Mouse (Mus musculus): ENCODE results near the gene Ccn1. TPM values are rescaled to one million over a fixed set of nuclear protein-coding genes. Genes with fewer than 3 reads are reported as not detected.

Ccn1 gene
- total and polyA plus RNA-seq, 3 experiments = not detected

DNA sequence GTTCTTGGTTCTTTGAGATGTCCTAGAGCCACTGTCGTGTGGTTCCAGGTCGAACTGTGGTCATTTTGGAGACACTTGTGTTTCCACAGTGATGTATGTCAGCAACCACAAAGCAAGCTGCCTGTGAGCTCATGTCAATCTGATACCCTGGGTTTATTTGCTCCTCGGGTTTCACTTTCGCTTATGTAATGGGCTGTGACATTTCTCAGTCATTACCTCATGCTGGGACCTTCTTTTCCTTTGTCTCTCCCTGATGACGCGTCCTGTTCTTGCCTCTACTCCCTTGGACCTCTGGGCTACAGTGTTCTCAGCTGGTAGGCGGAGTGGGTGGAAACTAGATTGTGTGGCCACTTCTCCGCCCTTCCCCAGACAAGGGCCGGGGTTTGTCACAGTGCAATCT lies 31.5 kb downstream of the Ccn1 start:
- Histone ChIP-seq H3K9me3 (replicated peaks) (no peaks in the 10 kb centered on the region), H3K4me1 (ENCODE audit: insufficient read depth, low read depth, low read length) (no peaks in the 10 kb centered on the region), H3K27me3 (ENCODE audit: insufficient read depth, low read length) (no peaks in the 10 kb centered on the region), H3K36me3 (replicated peaks) (no peaks in the 10 kb centered on the region), H3K4me3 (ENCODE audit: low read depth, low read length) (no peak overlapping the region)
- TF ChIP-seq GATA2 (IDR thresholded peaks at IDR 0.05; ENCODE audit: borderline replicate concordance, low read depth, low read length) = no peak
- TF ChIP-seq TAL1 (conservative IDR thresholded peaks at IDR 0.05; ENCODE audit: low read depth, low read length) = no peak
- TF ChIP-seq GATA1 (IDR thresholded peaks at IDR 0.05; ENCODE audit: borderline replicate concordance, low read length) = no peak
- no peak for TF ChIP-seq CTCF (IDR thresholded peaks at IDR 0.05; ENCODE audit: low read depth, low read length)
- no peak for TF ChIP-seq POLR2AphosphoS5 (IDR thresholded peaks at IDR 0.05; ENCODE audit: insufficient replicate concordance, low read depth, low read length)
- DNase-seq (ENCODE audit: low spot score) (no peak), ATAC-seq (ENCODE audit: extremely low read depth, insufficient number of reproducible peaks, low FRiP score, poor library complexity, severe bottlenecking) (no peak)

GRCm38 (mm10) chr3:145614362-145615115 lies 35.2 kb downstream of the Ccn1 start:
- no peaks in the 10 kb centered on the region for H3K9me3 ChIP-seq (replicated peaks)
- DNase-seq (ENCODE audit: low spot score) = no peak
- H3K36me3 ChIP-seq (replicated peaks) = no peaks in the 10 kb centered on the region
- H3K27me3 ChIP-seq (ENCODE audit: insufficient read depth, low read length) = no peaks in the 10 kb centered on the region
- H3K4me3 ChIP-seq (ENCODE audit: low read depth, low read length) = no peak overlapping the region
- no peak for TF ChIP-seq GATA1 (IDR thresholded peaks at IDR 0.05; ENCODE audit: borderline replicate concordance, low read length)
- no peak for TF ChIP-seq CTCF (IDR thresholded peaks at IDR 0.05; ENCODE audit: low read depth, low read length)
- TF ChIP-seq POLR2AphosphoS5 (IDR thresholded peaks at IDR 0.05; ENCODE audit: insufficient replicate concordance, low read depth, low read length) = no peak
- no peak for TF ChIP-seq GATA2 (IDR thresholded peaks at IDR 0.05; ENCODE audit: borderline replicate concordance, low read depth, low read length)
- no peak for TF ChIP-seq TAL1 (conservative IDR thresholded peaks at IDR 0.05; ENCODE audit: low read depth, low read length)
- no peak for ATAC-seq (ENCODE audit: extremely low read depth, insufficient number of reproducible peaks, low FRiP score, poor library complexity, severe bottlenecking)
- H3K4me1 ChIP-seq (ENCODE audit: insufficient read depth, low read depth, low read length) = no peaks in the 10 kb centered on the region

GRCm38 (mm10) chr3:145613234-145613633 lies 36.5 kb downstream of the Ccn1 start:
- no peak for TF ChIP-seq GATA2 (IDR thresholded peaks at IDR 0.05; ENCODE audit: borderline replicate concordance, low read depth, low read length)
- TF ChIP-seq TAL1 (conservative IDR thresholded peaks at IDR 0.05; ENCODE audit: low read depth, low read length) = no peak
- no peak for TF ChIP-seq POLR2AphosphoS5 (IDR thresholded peaks at IDR 0.05; ENCODE audit: insufficient replicate concordance, low read depth, low read length)
- TF ChIP-seq CTCF (IDR thresholded peaks at IDR 0.05; ENCODE audit: low read depth, low read length) = no peak
- no peak for TF ChIP-seq GATA1 (IDR thresholded peaks at IDR 0.05; ENCODE audit: borderline replicate concordance, low read length)
- DNase-seq (ENCODE audit: low spot score) (no peak), ATAC-seq (ENCODE audit: extremely low read depth, insufficient number of reproducible peaks, low FRiP score, poor library complexity, severe bottlenecking) (no peak)
- no peaks in the 10 kb centered on the region for H3K36me3 ChIP-seq (replicated peaks)
- no peaks in the 10 kb centered on the region for H3K9me3 ChIP-seq (replicated peaks)
- no peak overlapping the region for H3K4me3 ChIP-seq (ENCODE audit: low read depth, low read length)
- no peaks in the 10 kb centered on the region for H3K27me3 ChIP-seq (ENCODE audit: insufficient read depth, low read length)
- no peaks in the 10 kb centered on the region for H3K4me1 ChIP-seq (ENCODE audit: insufficient read depth, low read depth, low read length)

GRCm38 (mm10) chr3:145612662-145613061 lies 37.1 kb downstream of the Ccn1 start:
- H3K4me3 ChIP-seq (ENCODE audit: low read depth, low read length) = no peak overlapping the region
- no peaks in the 10 kb centered on the region for H3K9me3 ChIP-seq (replicated peaks)
- H3K27me3 ChIP-seq (ENCODE audit: insufficient read depth, low read length) = no peaks in the 10 kb centered on the region
- ATAC-seq (ENCODE audit: extremely low read depth, insufficient number of reproducible peaks, low FRiP score, poor library complexity, severe bottlenecking) (peak; percentile 45; the same call in 1 of the 2 replicates), DNase-seq (ENCODE audit: low spot score) (no peak)
- no peak for TF ChIP-seq POLR2AphosphoS5 (IDR thresholded peaks at IDR 0.05; ENCODE audit: insufficient replicate concordance, low read depth, low read length)
- TF ChIP-seq GATA2 (IDR thresholded peaks at IDR 0.05; ENCODE audit: borderline replicate concordance, low read depth, low read length) = no peak
- no peak for TF ChIP-seq GATA1 (IDR thresholded peaks at IDR 0.05; ENCODE audit: borderline replicate concordance, low read length)
- TF ChIP-seq TAL1 (conservative IDR thresholded peaks at IDR 0.05; ENCODE audit: low read depth, low read length) = no peak
- peak; percentile 45 for TF ChIP-seq CTCF (IDR thresholded peaks at IDR 0.05; ENCODE audit: low read depth, low read length)
- no peaks in the 10 kb centered on the region for H3K4me1 ChIP-seq (ENCODE audit: insufficient read depth, low read depth, low read length)
- peaks cover 4% of the 10 kb centered on the region for H3K36me3 ChIP-seq (replicated peaks)

DNA sequence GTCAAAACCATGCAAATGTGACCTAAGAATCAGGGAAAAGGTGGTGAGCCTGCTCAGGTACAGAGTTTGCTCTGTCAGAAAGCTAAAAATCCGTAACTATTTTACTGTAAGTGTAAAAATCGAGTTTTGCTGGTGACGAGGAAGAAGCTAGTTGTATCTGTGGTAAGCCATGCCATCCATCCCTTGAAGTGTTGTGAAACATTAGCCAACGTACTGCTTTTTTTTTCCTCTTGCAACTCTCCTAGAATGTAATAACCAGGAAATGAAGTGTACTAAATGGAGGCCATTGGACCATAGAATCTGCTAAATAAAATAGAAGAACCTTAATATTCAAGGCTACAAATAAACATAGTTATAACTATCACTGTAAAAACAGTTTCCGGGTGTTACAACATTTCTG lies 41.5 kb downstream of the Ccn1 start:
- H3K9me3 ChIP-seq (replicated peaks) = no peaks in the 10 kb centered on the region
- no peak overlapping the region for H3K4me3 ChIP-seq (ENCODE audit: low read depth, low read length)
- H3K36me3 ChIP-seq (replicated peaks) = peaks cover 43% of the 10 kb centered on the region
- H3K4me1 ChIP-seq (ENCODE audit: insufficient read depth, low read depth, low read length) = no peaks in the 10 kb centered on the region
- DNase-seq (ENCODE audit: low spot score) (no peak), ATAC-seq (ENCODE audit: extremely low read depth, insufficient number of reproducible peaks, low FRiP score, poor library complexity, severe bottlenecking) (no peak)
- TF ChIP-seq GATA1 (IDR thresholded peaks at IDR 0.05; ENCODE audit: borderline replicate concordance, low read length) (no peak), GATA2 (IDR thresholded peaks at IDR 0.05; ENCODE audit: borderline replicate concordance, low read depth, low read length) (no peak), CTCF (IDR thresholded peaks at IDR 0.05; ENCODE audit: low read depth, low read length) (no peak), POLR2AphosphoS5 (IDR thresholded peaks at IDR 0.05; ENCODE audit: insufficient replicate concordance, low read depth, low read length) (no peak), TAL1 (conservative IDR thresholded peaks at IDR 0.05; ENCODE audit: low read depth, low read length) (no peak)
- no peaks in the 10 kb centered on the region for H3K27me3 ChIP-seq (ENCODE audit: insufficient read depth, low read length)

GRCm38 (mm10) chr3:145605437-145606123 lies 44.2 kb downstream of the Ccn1 start:
- DNase-seq (ENCODE audit: low spot score) (no peak), ATAC-seq (ENCODE audit: extremely low read depth, insufficient number of reproducible peaks, low FRiP score, poor library complexity, severe bottlenecking) (no peak)
- Histone ChIP-seq H3K4me1 (ENCODE audit: insufficient read depth, low read depth, low read length) (no peaks in the 10 kb centered on the region), H3K4me3 (ENCODE audit: low read depth, low read length) (no peak overlapping the region), H3K9me3 (replicated peaks) (no peaks in the 10 kb centered on the region), H3K36me3 (replicated peaks) (peaks cover 68% of the 10 kb centered on the region), H3K27me3 (ENCODE audit: insufficient read depth, low read length) (no peaks in the 10 kb centered on the region)
- no peak for TF ChIP-seq GATA2 (IDR thresholded peaks at IDR 0.05; ENCODE audit: borderline replicate concordance, low read depth, low read length)
- TF ChIP-seq POLR2AphosphoS5 (IDR thresholded peaks at IDR 0.05; ENCODE audit: insufficient replicate concordance, low read depth, low read length) = no peak
- TF ChIP-seq GATA1 (IDR thresholded peaks at IDR 0.05; ENCODE audit: borderline replicate concordance, low read length) = no peak
- TF ChIP-seq CTCF (IDR thresholded peaks at IDR 0.05; ENCODE audit: low read depth, low read length) = no peak
- TF ChIP-seq TAL1 (conservative IDR thresholded peaks at IDR 0.05; ENCODE audit: low read depth, low read length) = no peak

All from G1E (cell line).